Mouse (Mus musculus): ENCODE data around the gene Chst3.

GRCm38 (mm10) chr10:60227666-60228065 lies 8.6 kb upstream of the Chst3 start:
- TF ChIP-seq CTCF (IDR thresholded peaks at IDR 0.05; ENCODE audit: control insufficient read depth, insufficient read depth, insufficient read length) (no peak), MYOG (IDR thresholded peaks at IDR 0.05; ENCODE audit: control insufficient read depth, extremely low read depth, insufficient read length) (no peak), MAX (IDR thresholded peaks at IDR 0.05) (no peak), USF1 (IDR thresholded peaks at IDR 0.05; ENCODE audit: low read depth) (no peak), CEBPB (IDR thresholded peaks at IDR 0.05; ENCODE audit: low read depth) (no peak), FOSL1 (IDR thresholded peaks at IDR 0.05; ENCODE audit: insufficient read depth, low read length, poor library complexity, severe bottlenecking) (no peak)

All from C2C12 (cell line).